Mouse (Mus musculus): ENCODE measurements around the gene Bcam. TPM values are rescaled to one million over a fixed set of nuclear protein-coding genes. Genes with fewer than 3 reads are reported as not detected.

The Bcam gene
- total RNA-seq, 1 experiment from 2014 or later: not detected

GRCm38 (mm10) chr7:19742468-19742867, 28.3 kb downstream of the Bcam start:
- no peak for ATAC-seq (replicated peaks; ENCODE audit: insufficient number of reproducible peaks, low FRiP score, low TSS enrichment, poor library complexity, severe bottlenecking)

DNA sequence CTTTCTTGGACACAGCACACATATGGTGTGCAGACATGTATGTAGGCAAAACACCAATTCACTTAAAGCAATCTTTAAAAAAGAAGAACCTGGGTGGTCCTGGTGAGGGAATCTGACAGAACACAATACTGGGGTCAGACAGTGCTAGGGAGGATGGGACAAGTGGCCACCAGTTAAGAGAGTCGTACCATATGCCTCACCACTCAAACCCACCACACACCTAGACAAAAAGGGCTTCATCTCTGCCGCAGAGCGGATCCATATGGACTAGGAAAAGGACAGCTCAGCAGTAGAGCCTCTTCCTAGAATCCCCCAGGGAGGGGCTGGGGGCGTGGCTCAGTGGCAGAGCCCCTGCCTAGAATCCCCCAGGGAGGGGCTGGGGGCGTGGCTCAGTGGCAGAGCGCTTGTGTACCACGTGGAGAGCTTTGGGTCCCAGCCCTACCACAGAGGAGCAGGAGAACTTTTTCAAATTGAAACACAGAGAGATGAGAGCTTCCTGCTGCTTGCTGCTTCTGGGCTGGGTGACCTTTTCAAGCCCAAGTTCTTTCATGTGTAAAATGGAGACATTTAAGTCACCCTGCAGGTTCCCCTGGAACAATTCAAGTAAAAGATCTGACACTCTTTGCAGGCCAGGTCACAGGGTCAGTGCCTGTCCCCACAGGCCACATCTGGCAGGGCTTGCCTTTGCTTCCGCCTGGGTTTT, 29.3 kb downstream of the Bcam start:
- no peak for ATAC-seq (replicated peaks; ENCODE audit: insufficient number of reproducible peaks, low FRiP score, low TSS enrichment, poor library complexity, severe bottlenecking)

- no peak for ATAC-seq (replicated peaks; ENCODE audit: insufficient number of reproducible peaks, low FRiP score, low TSS enrichment, poor library complexity, severe bottlenecking)
Observed at GRCm38 (mm10) chr7:19740269-19740668, 30.5 kb downstream of the Bcam start.

DNA sequence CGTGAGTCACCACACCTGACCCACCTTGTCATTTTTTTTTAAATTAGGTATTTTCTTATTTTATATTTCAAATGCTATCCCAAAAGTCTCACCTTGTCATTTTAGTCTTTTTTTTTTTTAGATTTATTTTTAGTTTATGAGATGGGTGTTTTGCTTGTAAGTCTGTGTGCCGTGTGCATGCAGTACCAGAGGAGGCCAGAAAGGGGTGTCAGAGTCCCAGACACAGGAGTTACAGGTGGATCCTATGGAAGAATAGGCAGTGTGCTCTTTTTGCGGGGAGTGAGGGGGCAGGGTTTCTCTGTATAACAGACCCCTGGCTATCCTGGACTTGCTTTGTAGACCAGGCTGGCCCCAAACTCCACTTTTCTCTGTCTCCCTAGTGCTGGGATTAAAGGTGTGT, 32.0 kb downstream of the Bcam start:
- ATAC-seq (replicated peaks; ENCODE audit: insufficient number of reproducible peaks, low FRiP score, low TSS enrichment, poor library complexity, severe bottlenecking): no peak

DNA sequence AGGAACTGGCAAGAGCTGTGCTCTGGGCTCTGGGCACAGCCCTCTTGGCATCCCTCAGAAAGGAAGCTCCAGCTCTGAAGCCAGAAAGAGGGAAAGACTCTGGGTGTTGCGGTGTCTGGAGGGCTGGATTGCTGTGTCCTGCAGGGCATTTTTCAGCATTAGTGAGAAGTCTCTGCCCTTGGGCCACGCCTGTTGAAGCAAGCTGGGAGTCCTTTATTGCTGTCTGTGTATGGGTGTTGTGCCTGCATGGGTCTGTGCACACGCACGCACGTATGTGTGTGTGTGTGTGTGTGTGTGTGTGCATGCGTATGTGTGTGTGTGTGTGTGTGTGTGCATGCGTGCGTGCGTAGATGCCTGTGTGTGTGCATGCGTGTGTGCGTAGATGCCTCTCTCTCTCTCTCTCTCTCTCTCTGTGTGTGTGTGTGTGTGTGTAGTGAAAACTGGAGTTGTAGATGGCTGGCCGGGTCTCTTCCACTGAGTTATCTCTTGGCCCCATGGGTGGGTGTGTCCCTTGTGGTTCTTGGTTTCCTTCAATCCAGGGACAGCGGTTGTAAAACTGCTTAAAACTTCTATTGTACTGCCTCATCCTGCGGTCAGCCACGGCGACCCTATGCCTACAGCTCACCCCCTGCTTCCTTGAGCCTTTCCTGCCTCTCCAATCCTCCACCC, 34.3 kb downstream of the Bcam start:
- ATAC-seq (replicated peaks; ENCODE audit: insufficient number of reproducible peaks, low FRiP score, low TSS enrichment, poor library complexity, severe bottlenecking): no peak

DNA sequence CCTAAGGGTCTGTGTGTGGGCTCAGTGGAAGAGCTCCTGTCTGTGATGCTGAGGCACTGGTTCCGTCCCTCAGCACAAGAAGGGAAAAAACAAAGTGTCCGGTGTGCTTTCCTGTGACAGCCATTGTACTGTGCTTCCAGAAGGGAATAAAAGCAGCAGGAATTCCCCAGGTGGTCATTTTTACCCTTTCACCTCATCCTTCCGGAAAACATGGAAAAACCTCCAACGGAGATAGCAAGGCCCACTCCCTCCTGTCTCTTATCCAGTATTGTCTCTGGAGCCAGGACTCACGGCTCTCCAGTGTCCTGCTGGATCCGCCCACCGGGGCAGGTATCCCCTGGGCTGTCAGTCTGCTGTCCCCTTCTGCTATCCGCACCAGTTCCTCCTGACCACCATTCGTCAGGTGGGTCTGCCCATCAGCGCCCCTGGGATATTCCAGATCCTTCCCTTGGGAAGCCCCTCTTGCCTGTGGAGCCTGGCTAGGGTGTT, 36.6 kb downstream of the Bcam start:
- no peak for ATAC-seq (replicated peaks; ENCODE audit: insufficient number of reproducible peaks, low FRiP score, low TSS enrichment, poor library complexity, severe bottlenecking)

DNA sequence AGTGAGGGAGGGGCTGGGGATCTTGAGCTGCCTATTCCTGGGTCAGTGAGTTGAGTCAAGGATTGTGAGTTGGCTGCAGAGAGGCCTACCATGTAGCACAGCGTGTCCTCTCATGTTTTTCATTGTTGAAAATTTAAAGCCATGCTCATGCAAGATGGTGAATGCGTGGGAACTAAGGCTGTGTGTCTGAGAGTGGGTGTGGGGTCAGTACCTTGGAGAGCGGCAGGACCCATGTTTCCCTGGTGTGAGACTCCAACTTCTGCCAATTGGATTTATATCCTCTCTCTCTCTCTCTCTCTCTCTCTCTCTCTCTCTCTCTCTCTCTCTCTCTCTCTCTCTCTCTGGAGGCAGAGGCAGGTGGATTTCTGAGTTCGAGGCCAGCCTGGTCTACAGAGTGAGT, 44.3 kb downstream of the Bcam start:
- ATAC-seq (replicated peaks; ENCODE audit: insufficient number of reproducible peaks, low FRiP score, low TSS enrichment, poor library complexity, severe bottlenecking): no peak

- ATAC-seq (replicated peaks; ENCODE audit: insufficient number of reproducible peaks, low FRiP score, low TSS enrichment, poor library complexity, severe bottlenecking): no peak
Observed at GRCm38 (mm10) chr7:19724167-19724566, 46.6 kb downstream of the Bcam start.

DNA sequence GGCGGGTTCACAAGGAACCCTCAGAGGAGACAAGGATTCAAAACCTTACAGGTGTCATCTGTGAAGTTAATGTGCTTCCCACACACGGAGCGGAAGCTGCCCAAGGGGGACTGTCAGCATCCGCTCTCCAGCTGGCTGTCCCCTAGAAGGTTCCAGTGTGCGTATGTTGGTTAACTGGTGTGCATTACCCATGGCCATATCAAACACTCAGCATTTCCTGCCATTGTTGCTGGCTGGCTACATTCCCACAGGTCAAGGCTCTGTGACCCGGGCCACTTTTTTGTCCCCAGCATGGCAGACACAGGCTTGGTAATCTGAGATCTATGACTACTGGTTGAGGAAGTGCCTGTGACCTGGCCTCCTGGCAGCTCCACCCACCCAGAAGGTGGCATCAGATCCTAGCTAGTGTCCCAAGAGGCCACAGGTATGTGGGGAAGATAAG, 48.0 kb downstream of the Bcam start:
- ATAC-seq (replicated peaks; ENCODE audit: insufficient number of reproducible peaks, low FRiP score, low TSS enrichment, poor library complexity, severe bottlenecking): no peak

DNA sequence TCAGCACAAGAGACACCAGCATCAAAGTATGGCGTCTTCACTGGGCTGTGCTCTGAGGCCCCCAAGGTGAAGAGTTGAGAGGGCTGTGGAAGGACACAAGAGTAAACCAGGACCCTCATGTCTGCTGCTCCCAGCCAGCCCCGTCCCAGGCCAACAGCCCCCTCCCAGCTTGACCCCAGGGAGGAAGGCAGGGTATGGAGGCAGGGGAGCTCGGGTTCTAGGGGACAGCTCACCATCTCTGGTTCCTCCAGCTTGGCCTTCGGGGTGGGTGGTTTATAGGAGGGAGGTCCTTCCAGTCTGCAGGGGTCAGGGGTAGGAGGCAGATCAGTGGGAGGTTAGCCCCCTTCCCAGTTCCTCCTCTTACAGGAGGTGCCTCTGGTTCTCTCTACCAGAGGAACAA, 51.6 kb downstream of the Bcam start:
- ATAC-seq (replicated peaks; ENCODE audit: insufficient number of reproducible peaks, low FRiP score, low TSS enrichment, poor library complexity, severe bottlenecking): no peak

DNA sequence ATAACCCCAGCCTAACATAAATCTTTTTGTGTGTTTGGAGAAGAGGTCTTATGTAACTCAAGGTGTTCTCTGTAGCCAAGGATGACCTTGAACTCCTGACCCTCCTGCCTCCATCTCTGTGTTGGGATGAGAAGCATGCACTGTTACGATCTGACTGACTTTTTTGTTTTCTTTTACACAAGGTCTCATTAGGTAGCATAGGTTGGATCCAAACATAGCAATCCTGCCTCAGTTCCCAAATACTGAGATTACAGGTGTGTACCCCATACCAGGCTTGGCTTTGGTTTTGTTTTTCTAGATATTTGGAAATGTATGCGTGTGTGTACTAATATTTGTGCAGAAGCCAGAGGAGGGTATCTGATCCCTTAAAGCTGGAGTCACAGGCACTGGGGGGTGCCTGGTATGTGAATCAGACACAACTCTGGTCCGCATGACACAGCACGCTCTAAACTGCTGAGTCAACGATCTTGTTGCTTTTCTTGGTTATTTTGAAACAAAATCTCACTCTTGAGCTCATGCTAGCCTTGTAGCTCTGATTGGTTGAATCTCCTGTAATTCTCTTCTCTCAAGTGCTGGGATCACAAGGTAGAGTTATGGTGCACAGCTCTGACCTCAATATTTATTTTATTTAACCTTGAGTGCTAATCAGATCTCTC, 52.4 kb downstream of the Bcam start:
- ATAC-seq (replicated peaks; ENCODE audit: insufficient number of reproducible peaks, low FRiP score, low TSS enrichment, poor library complexity, severe bottlenecking): no peak

- no peak for ATAC-seq (replicated peaks; ENCODE audit: insufficient number of reproducible peaks, low FRiP score, low TSS enrichment, poor library complexity, severe bottlenecking)
Observed at GRCm38 (mm10) chr7:19717346-19717745, 53.5 kb downstream of the Bcam start.

DNA sequence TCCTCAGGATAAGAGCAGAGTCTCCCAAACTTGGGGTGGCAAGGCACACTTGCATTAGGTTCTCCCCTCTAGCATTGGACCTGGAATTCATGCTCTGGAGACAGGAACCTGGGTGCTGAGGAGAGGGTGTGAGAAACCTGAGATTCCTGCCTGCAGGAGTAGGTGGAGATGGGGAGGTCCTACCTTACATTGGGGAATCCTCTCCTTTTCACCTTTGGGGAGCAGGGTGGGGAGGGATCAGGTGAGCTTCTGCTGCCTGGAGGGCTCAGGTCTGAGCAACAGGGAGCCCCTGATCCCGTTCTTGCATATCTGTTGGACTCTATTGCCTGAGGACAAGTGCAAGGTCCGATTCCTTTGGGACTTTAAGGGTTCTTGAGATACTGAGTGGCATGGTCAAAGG, 54.0 kb downstream of the Bcam start:
- ATAC-seq (replicated peaks; ENCODE audit: insufficient number of reproducible peaks, low FRiP score, low TSS enrichment, poor library complexity, severe bottlenecking): no peak

- ATAC-seq (replicated peaks; ENCODE audit: insufficient number of reproducible peaks, low FRiP score, low TSS enrichment, poor library complexity, severe bottlenecking): no peak; the same call in 1 of the 2 replicates
Observed at GRCm38 (mm10) chr7:19716055-19716682, 54.6 kb downstream of the Bcam start.

- peak; percentile 92 for ATAC-seq (replicated peaks; ENCODE audit: insufficient number of reproducible peaks, low FRiP score, low TSS enrichment, poor library complexity, severe bottlenecking)
Observed at GRCm38 (mm10) chr7:19715239-19716054, 55.4 kb downstream of the Bcam start, which contains the start of gene Tomm40. TSS of gene Tomm40 (minus strand) at chr7:19715438.

DNA sequence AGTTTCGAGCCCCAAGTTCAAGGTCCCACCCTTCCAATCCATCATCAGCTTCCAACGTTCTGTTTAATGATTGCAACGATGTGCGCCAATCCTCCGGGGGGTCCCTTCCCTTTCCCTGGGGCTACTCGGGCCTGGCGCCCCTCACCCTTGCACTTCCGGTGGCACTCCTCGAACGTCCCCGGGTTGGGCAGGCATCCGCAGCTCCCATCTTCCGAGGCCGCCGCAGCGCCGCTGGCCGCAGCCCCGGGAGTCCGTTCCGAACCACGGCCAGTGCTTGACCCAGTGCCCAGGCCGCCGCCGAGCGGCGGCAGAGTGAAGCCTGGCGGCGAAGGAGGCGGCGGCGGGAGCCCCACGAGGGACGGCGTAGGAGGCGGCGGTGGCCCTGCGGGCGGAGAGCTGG, 56.0 kb downstream of the Bcam start:
- ATAC-seq (replicated peaks; ENCODE audit: insufficient number of reproducible peaks, low FRiP score, low TSS enrichment, poor library complexity, severe bottlenecking): no peak

- no peak for ATAC-seq (replicated peaks; ENCODE audit: insufficient number of reproducible peaks, low FRiP score, low TSS enrichment, poor library complexity, severe bottlenecking)
Observed at GRCm38 (mm10) chr7:19713598-19713997, 57.2 kb downstream of the Bcam start.

DNA sequence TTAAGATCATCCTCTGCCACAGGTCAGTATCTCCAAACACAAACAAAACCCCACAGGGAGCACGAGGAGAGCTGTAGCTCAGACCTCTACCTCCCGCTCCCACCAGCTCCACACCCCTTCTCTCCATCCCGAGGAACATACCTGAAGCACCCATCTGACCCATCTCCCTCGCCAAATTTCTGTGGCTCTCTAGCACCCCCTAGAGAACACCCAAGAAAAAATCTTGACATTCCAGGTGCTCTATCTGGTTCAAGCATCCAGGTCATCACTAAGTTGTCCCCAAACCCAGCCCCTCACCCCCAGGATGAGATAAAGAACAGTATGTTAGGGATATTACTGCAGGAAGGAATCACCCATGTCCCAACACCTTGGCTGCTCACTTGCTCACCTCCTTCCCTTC, 57.6 kb downstream of the Bcam start:
- ATAC-seq (replicated peaks; ENCODE audit: insufficient number of reproducible peaks, low FRiP score, low TSS enrichment, poor library complexity, severe bottlenecking): no peak
